Mouse (Mus musculus): ENCODE measurements around the gene Srrm2. TPM values are rescaled to one million over a fixed set of nuclear protein-coding genes. Genes with fewer than 3 reads are reported as not detected.

The Srrm2 gene
- polyA plus RNA-seq, 1 experiment: 487 TPM

GRCm38 (mm10) chr17:23820731-23821130 is 30.4 kb downstream of the Srrm2 start:
- TF ChIP-seq CTCF (IDR thresholded peaks at IDR 0.05; ENCODE audit: control insufficient read depth, insufficient read depth, low read length) (no peak), POLR2A (IDR thresholded peaks at IDR 0.05; ENCODE audit: borderline replicate concordance, control insufficient read depth, low read depth, low read length) (no peak)
- Histone ChIP-seq H3K27ac (ENCODE audit: control insufficient read depth, insufficient read depth, low read depth, low read length, poor library complexity) (no peak overlapping the region), H3K4me3 (replicated peaks; ENCODE audit: control insufficient read depth, low read depth, low read length) (no peak overlapping the region), H3K4me1 (ENCODE audit: control insufficient read depth, insufficient read depth, low read length) (no peaks in the 10 kb centered on the region)
- 96% methylated on average over 5 of the region's 5 CpGs for WGBS

- Histone ChIP-seq H3K4me3 (replicated peaks; ENCODE audit: control insufficient read depth, low read depth, low read length) (no peak overlapping the region), H3K4me1 (ENCODE audit: control insufficient read depth, insufficient read depth, low read length) (no peaks in the 10 kb centered on the region), H3K27ac (ENCODE audit: control insufficient read depth, insufficient read depth, low read depth, low read length, poor library complexity) (no peak overlapping the region)
- TF ChIP-seq POLR2A (IDR thresholded peaks at IDR 0.05; ENCODE audit: borderline replicate concordance, control insufficient read depth, low read depth, low read length) (no peak), CTCF (IDR thresholded peaks at IDR 0.05; ENCODE audit: control insufficient read depth, insufficient read depth, low read length) (no peak)
- WGBS: 81% methylated on average over 6 of the region's 6 CpGs
Measured at GRCm38 (mm10) chr17:23822094-23822493, 31.8 kb downstream of the Srrm2 start.

GRCm38 (mm10) chr17:23823018-23823417 is 32.7 kb downstream of the Srrm2 start:
- H3K4me3 ChIP-seq (replicated peaks; ENCODE audit: control insufficient read depth, low read depth, low read length): no peak overlapping the region

GRCm38 (mm10) chr17:23823614-23824013 is 33.3 kb downstream of the Srrm2 start:
- 96% methylated on average over 12 of the region's 12 CpGs for WGBS
- Histone ChIP-seq H3K4me1 (ENCODE audit: control insufficient read depth, insufficient read depth, low read length) (no peaks in the 10 kb centered on the region; the same call in 1 of the 2 replicates), H3K4me3 (replicated peaks; ENCODE audit: control insufficient read depth, low read depth, low read length) (no peak overlapping the region), H3K27ac (ENCODE audit: control insufficient read depth, insufficient read depth, low read depth, low read length, poor library complexity) (no peak overlapping the region)
- TF ChIP-seq POLR2A (IDR thresholded peaks at IDR 0.05; ENCODE audit: borderline replicate concordance, control insufficient read depth, low read depth, low read length): no peak
- no peak for TF ChIP-seq CTCF (IDR thresholded peaks at IDR 0.05; ENCODE audit: control insufficient read depth, insufficient read depth, low read length)

More at GRCm38 (mm10) chr17:23823018-23823417, 32.7 kb downstream of the Srrm2 start:
- 90% methylated on average over 16 of the region's 16 CpGs for WGBS
- no peaks in the 10 kb centered on the region; the same call in 1 of the 2 replicates for H3K4me1 ChIP-seq (ENCODE audit: control insufficient read depth, insufficient read depth, low read length)
- no peak for TF ChIP-seq CTCF (IDR thresholded peaks at IDR 0.05; ENCODE audit: control insufficient read depth, insufficient read depth, low read length)
- TF ChIP-seq POLR2A (IDR thresholded peaks at IDR 0.05; ENCODE audit: borderline replicate concordance, control insufficient read depth, low read depth, low read length): 0 out of 2 replicates have a peak, but pooled peaks have one; percentile 12
- H3K27ac ChIP-seq (ENCODE audit: control insufficient read depth, insufficient read depth, low read depth, low read length, poor library complexity): no peak overlapping the region

- TF ChIP-seq POLR2A (IDR thresholded peaks at IDR 0.05; ENCODE audit: borderline replicate concordance, control insufficient read depth, low read depth, low read length) (no peak), CTCF (IDR thresholded peaks at IDR 0.05; ENCODE audit: control insufficient read depth, insufficient read depth, low read length) (no peak)
- WGBS: 71% methylated on average over 4 of the region's 4 CpGs
- Histone ChIP-seq H3K4me3 (replicated peaks; ENCODE audit: control insufficient read depth, low read depth, low read length) (no peak overlapping the region), H3K4me1 (ENCODE audit: control insufficient read depth, insufficient read depth, low read length) (no peaks in the 10 kb centered on the region; the same call in 1 of the 2 replicates), H3K27ac (ENCODE audit: control insufficient read depth, insufficient read depth, low read depth, low read length, poor library complexity) (no peak overlapping the region)
Measured at GRCm38 (mm10) chr17:23825591-23825990, 35.3 kb downstream of the Srrm2 start.

GRCm38 (mm10) chr17:23828271-23829001 is 38.1 kb downstream of the Srrm2 start:
- peak overlapping the region; percentile 74 for H3K4me3 ChIP-seq (replicated peaks; ENCODE audit: control insufficient read depth, low read depth, low read length)
- no peaks in the 10 kb centered on the region; the same call in 1 of the 2 replicates for H3K4me1 ChIP-seq (ENCODE audit: control insufficient read depth, insufficient read depth, low read length)
- WGBS: 2% methylated on average over 47 of the region's 47 CpGs
- H3K27ac ChIP-seq (ENCODE audit: control insufficient read depth, insufficient read depth, low read depth, low read length, poor library complexity): peak overlapping the region; percentile 9; the same call in 1 of the 2 replicates
- TF ChIP-seq CTCF (IDR thresholded peaks at IDR 0.05; ENCODE audit: control insufficient read depth, insufficient read depth, low read length) (no peak), POLR2A (IDR thresholded peaks at IDR 0.05; ENCODE audit: borderline replicate concordance, control insufficient read depth, low read depth, low read length) (no peak)

GRCm38 (mm10) chr17:23829064-23829619 is 38.8 kb downstream of the Srrm2 start, which contains the start of gene Elob:
Gene Elob, minus strand, starts transcription at chr17:23829136.
- 1% methylated on average over 31 of the region's 42 CpGs for WGBS
- H3K4me1 ChIP-seq (ENCODE audit: control insufficient read depth, insufficient read depth, low read length): no peaks in the 10 kb centered on the region; the same call in 1 of the 2 replicates
- TF ChIP-seq POLR2A (IDR thresholded peaks at IDR 0.05; ENCODE audit: borderline replicate concordance, control insufficient read depth, low read depth, low read length): 0 out of 2 replicates have a peak, but pooled peaks have one; percentile 6
- peak; percentile 60 for TF ChIP-seq CTCF (IDR thresholded peaks at IDR 0.05; ENCODE audit: control insufficient read depth, insufficient read depth, low read length)
- peak within 1 kb of the TSS; percentile 74 for H3K4me3 ChIP-seq (replicated peaks; ENCODE audit: control insufficient read depth, low read depth, low read length)
- peak within 1 kb of the TSS; percentile 73 for H3K27ac ChIP-seq (ENCODE audit: control insufficient read depth, insufficient read depth, low read depth, low read length, poor library complexity)

GRCm38 (mm10) chr17:23831201-23831600 is 40.9 kb downstream of the Srrm2 start:
- H3K27ac ChIP-seq (ENCODE audit: control insufficient read depth, insufficient read depth, low read depth, low read length, poor library complexity): no peak overlapping the region
- no peak overlapping the region for H3K4me3 ChIP-seq (replicated peaks; ENCODE audit: control insufficient read depth, low read depth, low read length)
- WGBS: 86% methylated on average over 1 of the region's 1 CpGs
- no peaks in the 10 kb centered on the region; the same call in 1 of the 2 replicates for H3K4me1 ChIP-seq (ENCODE audit: control insufficient read depth, insufficient read depth, low read length)
- no peak for TF ChIP-seq POLR2A (IDR thresholded peaks at IDR 0.05; ENCODE audit: borderline replicate concordance, control insufficient read depth, low read depth, low read length)
- no peak for TF ChIP-seq CTCF (IDR thresholded peaks at IDR 0.05; ENCODE audit: control insufficient read depth, insufficient read depth, low read length)
